ENCODE assay signal across 8 mouse cellular contexts in genomic region chr9:28247742-28248503, GRCm38 (mm10).
DNase-seq lines count a peak whose midpoint lies in the region; ATAC-seq and TF ChIP-seq lines count a peak whose summit lies in the region.

No protein-coding gene starts in this region.

- H3K4me1 ChIP-seq in heart, embryonic 12.5 days (replicated peaks) = no peaks in the 10 kb centered on the region
- H3K4me1 ChIP-seq in CH12.LX (ENCODE audit: control insufficient read depth in 1 of 2, insufficient read depth in 2 of 2) = no peaks in the 10 kb centered on the region
- no peaks in the 10 kb centered on the region for H3K4me1 ChIP-seq in hindbrain, embryonic 13.5 days (replicated peaks)

- H3K27me3 ChIP-seq in heart, embryonic 12.5 days (replicated peaks) = no peaks in the 10 kb centered on the region
- no peaks in the 10 kb centered on the region for H3K27me3 ChIP-seq in CH12.LX (replicated peaks)
- 0 out of 2 replicates have a peak, but pooled peaks cover 3% of the 10 kb centered on the region for H3K27me3 ChIP-seq in hindbrain, embryonic 13.5 days

- H3K27ac ChIP-seq in heart, embryonic 12.5 days (ENCODE audit: poor library complexity, severe bottlenecking) = no peak overlapping the region
- H3K27ac ChIP-seq in CH12.LX (ENCODE audit: insufficient read depth, low read depth) = no peak overlapping the region
- no peak overlapping the region for H3K27ac ChIP-seq in hindbrain, embryonic 13.5 days

- 50% methylated on average over 7 of the region's 7 CpGs for WGBS in heart, embryonic 12.5 days
- 66% methylated on average over 7 of the region's 7 CpGs for WGBS in hindbrain, embryonic 13.5 days

- no peak for TF ChIP-seq POLR2A in CH12.LX (IDR thresholded peaks at IDR 0.05; ENCODE audit: low read depth, low read length)

- no peaks in the 10 kb centered on the region for H3K36me3 ChIP-seq in heart, embryonic 12.5 days
- no peaks in the 10 kb centered on the region for H3K36me3 ChIP-seq in CH12.LX (replicated peaks in 1 of 2; ENCODE audit: control insufficient read depth in 1 of 2, insufficient read depth in 1 of 2, low read length in 1 of 2)
- no peaks in the 10 kb centered on the region for H3K36me3 ChIP-seq in hindbrain, embryonic 13.5 days

- intact Hi-C loops in heart, postnatal 10 days (cut with DNase I) = loop anchor here (1.0 to 10.0 kb wide), 2 partner anchors 513 to 838 kb away; no protein-coding TSS in a partner anchor

- in situ Hi-C loops in CH12.LX (cut with MboI; ENCODE audit: low pct_ligation_motif_present, low pct_unique_long_range_greater_than_20kb, low sequenced_read_pairs) = no loop called here

- no peak for TF ChIP-seq EP300 in CH12.LX (IDR thresholded peaks at IDR 0.05; ENCODE audit: low read length)

- peak; percentile 1 to 4 for DNase-seq in heart, postnatal 10 days
- peak; percentile 7 for DNase-seq in CH12.LX (ENCODE audit: extremely low read depth)
- peak; percentile 41 for DNase-seq in cerebellum, adult 9-11 months
- DNase-seq in retina, postnatal 7 days (ENCODE audit: low read depth, low spot score) = peak; percentile 23
- no peak for DNase-seq in adrenal gland, postnatal 25 days
- no peak for DNase-seq in adrenal gland, postnatal 10 days

- dilution Hi-C loops in CH12.LX (cut with MboI; ENCODE audit: extremely low pct_ligation_motif_present, extremely low pct_unique_long_range_greater_than_20kb, low sequenced_read_pairs) = no loop called here

- ATAC-seq in heart, embryonic 12.5 days (ENCODE audit: insufficient number of reproducible peaks, low FRiP score) = no peak
- ATAC-seq in hindbrain, embryonic 13.5 days (ENCODE audit: low FRiP score) = peak; percentile 49; the same call in 1 of the 2 replicates

- no peak overlapping the region for H3K4me3 ChIP-seq in heart, embryonic 12.5 days
- no peak overlapping the region for H3K4me3 ChIP-seq in CH12.LX (replicated peaks in 1 of 3; ENCODE audit: low read depth in 2 of 3, low read length in 2 of 3, poor library complexity in 1 of 3)
- H3K4me3 ChIP-seq in hindbrain, embryonic 13.5 days = no peak overlapping the region

- no peaks in the 10 kb centered on the region for H3K79me2 ChIP-seq in CH12.LX (replicated peaks; ENCODE audit: control insufficient read depth, extremely low read depth, insufficient read depth, poor library complexity, severe bottlenecking)

- TF ChIP-seq CTCF in CH12.LX (conservative IDR thresholded peaks at IDR 0.05 in 1 of 2, IDR thresholded peaks at IDR 0.05 in 1 of 2; ENCODE audit: low read depth in 2 of 2, low read length in 2 of 2) = peak; percentile 12 to 36; a peak in 2 of 4 replicates

- TF ChIP-seq RAD21 in CH12.LX (IDR thresholded peaks at IDR 0.05; ENCODE audit: low read depth, low read length) = peak; percentile 41

- no peaks in the 10 kb centered on the region for H3K9me3 ChIP-seq in heart, embryonic 12.5 days (replicated peaks)
- peaks cover 40% of the 10 kb centered on the region for H3K9me3 ChIP-seq in CH12.LX (replicated peaks; ENCODE audit: low read length)
- H3K9me3 ChIP-seq in hindbrain, embryonic 13.5 days = no peaks in the 10 kb centered on the region

- no peak overlapping the region for H3K9ac ChIP-seq in heart, embryonic 12.5 days
- H3K9ac ChIP-seq in CH12.LX (ENCODE audit: insufficient read depth, low read depth) = no peak overlapping the region
- no peak overlapping the region for H3K9ac ChIP-seq in hindbrain, embryonic 13.5 days

- H3K4me2 ChIP-seq in heart, embryonic 12.5 days = no peak overlapping the region
- H3K4me2 ChIP-seq in CH12.LX (ENCODE audit: insufficient read depth, low read depth, poor library complexity, severe bottlenecking) = no peak overlapping the region
- no peak overlapping the region for H3K4me2 ChIP-seq in hindbrain, embryonic 13.5 days

TF ChIP-seq in CH12.LX, 34 proteins besides CTCF, POLR2A, EP300 and RAD21:
- peak; percentile 23 for TF ChIP-seq SMC3 (IDR thresholded peaks at IDR 0.05; ENCODE audit: low read depth, low read length)
- no peak for TF ChIP-seq RCOR1 (conservative IDR thresholded peaks at IDR 0.05; ENCODE audit: low read depth, low read length)
- no peak for TF ChIP-seq PAX5 (IDR thresholded peaks at IDR 0.05; ENCODE audit: low read length)
- TF ChIP-seq MAX (IDR thresholded peaks at IDR 0.05; ENCODE audit: low read length) = no peak
TF ChIP-seq in CH12.LX: peak in this region for 1.

Comparison
In these comparisons a context has a peak if more than half of its experiments do, and no peak if none do; other contexts are left out.
1. DNase-seq: peak in heart, postnatal 10 days (2 of 2), CH12.LX (single experiment), cerebellum, adult 9-11 months (single experiment) and retina, postnatal 7 days (single experiment); none in adrenal gland, postnatal 25 days (single experiment) and adrenal gland, postnatal 10 days (single experiment).